Mouse (Mus musculus) NIH3T3 (cell line): ENCODE data around the gene Psmg3.
A peak's percentile ranks its signal among the peaks of the same experiment; 100 is the strongest.

Experiments used
- DNase-seq: peaks from one replicate; pipeline ENCODE4 v3.0.0-alpha.2; 2012; ENCODE audit warnings: low read depth

The Psmg3 gene

GRCm38 (mm10) chr5:139815964-139816363 is 10.7 kb downstream of the Psmg3 start:
- DNase-seq = no peak

GRCm38 (mm10) chr5:139813963-139814381 is 12.7 kb downstream of the Psmg3 start:
- no peak for DNase-seq

GRCm38 (mm10) chr5:139813126-139813490 is 13.6 kb downstream of the Psmg3 start:
- no peak for DNase-seq

- no peak for DNase-seq
Measured at GRCm38 (mm10) chr5:139812398-139813125, 14.1 kb downstream of the Psmg3 start.

GRCm38 (mm10) chr5:139811677-139812397 is 14.8 kb downstream of the Psmg3 start:
- DNase-seq = no peak

- no peak for DNase-seq
Measured at GRCm38 (mm10) chr5:139809397-139809796, 17.3 kb downstream of the Psmg3 start.

- DNase-seq = no peak
Measured at GRCm38 (mm10) chr5:139805924-139806323, 20.8 kb downstream of the Psmg3 start.

GRCm38 (mm10) chr5:139804573-139805111 is 22.0 kb downstream of the Psmg3 start:
- no peak for DNase-seq

GRCm38 (mm10) chr5:139804107-139804551 is 22.6 kb downstream of the Psmg3 start:
- no peak for DNase-seq

GRCm38 (mm10) chr5:139803601-139804102 is 23.0 kb downstream of the Psmg3 start:
- DNase-seq = peak; percentile 32

GRCm38 (mm10) chr5:139803165-139803564 is 23.5 kb downstream of the Psmg3 start:
- no peak for DNase-seq

- DNase-seq = no peak
Measured at GRCm38 (mm10) chr5:139801880-139802279, 24.8 kb downstream of the Psmg3 start.

GRCm38 (mm10) chr5:139801231-139801630 is 25.5 kb downstream of the Psmg3 start:
- no peak for DNase-seq

GRCm38 (mm10) chr5:139799801-139800590 is 26.7 kb downstream of the Psmg3 start:
- no peak for DNase-seq

GRCm38 (mm10) chr5:139799041-139799440 is 27.6 kb downstream of the Psmg3 start:
- no peak for DNase-seq

GRCm38 (mm10) chr5:139798168-139798900 is 28.4 kb downstream of the Psmg3 start:
- no peak for DNase-seq

- DNase-seq = peak; percentile 94
Measured at GRCm38 (mm10) chr5:139797473-139798167, 29.1 kb downstream of the Psmg3 start.

- peak; percentile 96 for DNase-seq
Measured at GRCm38 (mm10) chr5:139796900-139797299, 29.8 kb downstream of the Psmg3 start.

GRCm38 (mm10) chr5:139796001-139796620 is 30.6 kb downstream of the Psmg3 start:
- DNase-seq = no peak

- DNase-seq = peak; percentile 34
Measured at GRCm38 (mm10) chr5:139794938-139795337, 31.7 kb downstream of the Psmg3 start.
